Mouse (Mus musculus) embryonic facial prominence, embryonic 11.5 days (tissue): ENCODE measurements at regions not wholly inside any gene's neighbourhood (a gene's known extent, or its start where the extent isn't known, plus 50 kb on each side); places are given as distances from the start of the nearest gene placed in this dataset.
"Not testable (repeated sequence)": the region's sequence is repeated elsewhere in the genome, so short reads cannot be mapped to it uniquely, and the experiment has no call there.

Experiments
- ATAC-seq: fragments of 200-750 bp; cut with Nextera tagmentation; replicated peaks from 2 replicates; pipeline ENCODE4 v1.8.0; 2017; ENCODE audit warnings: low read depth; ENCODE audit not compliant: insufficient number of reproducible peaks, low FRiP score, low TSS enrichment
- DNase-seq: peaks from one replicate; pipeline ENCODE4 v3.0.0-alpha.2; 2015; ENCODE audit warnings: low spot score
- H3K27ac ChIP-seq: fragments of 300-500 bp; sonication (generic); replicated peaks from 2 replicates; pipeline ENCODE4 v1.5.1; 2014; ENCODE audit warnings: mild to moderate bottlenecking, low read depth, low read length, control low read depth
- H3K27me3 ChIP-seq: fragments of 300-500 bp; sonication (generic); 2 replicates; pipeline ENCODE4 v1.6.1; 2014; ENCODE audit warnings: mild to moderate bottlenecking, low read length, moderate library complexity, mixed read lengths; ENCODE audit not compliant: control insufficient read depth, insufficient read depth
- H3K36me3 ChIP-seq: fragments of 300-500 bp; sonication (generic); replicated peaks from 2 replicates; pipeline ENCODE4 v1.6.1; 2014; ENCODE audit warnings: low read depth, mild to moderate bottlenecking, low read length, moderate library complexity, mixed read lengths; ENCODE audit not compliant: control insufficient read depth, insufficient read depth
- H3K4me1 ChIP-seq: fragments of 300-500 bp; sonication (generic); 2 replicates; pipeline ENCODE4 v1.6.1; 2014; ENCODE audit warnings: low read length, mixed read lengths; ENCODE audit not compliant: control insufficient read depth, insufficient read depth
- H3K4me2 ChIP-seq: fragments of 300-500 bp; sonication (generic); 2 replicates; pipeline ENCODE4 v1.6.1; 2014; ENCODE audit warnings: low read depth, mild to moderate bottlenecking, control low read depth, low read length, moderate library complexity
- H3K4me3 ChIP-seq: fragments of 300-500 bp; sonication (generic); 2 replicates; pipeline ENCODE4 v1.5.1; 2014; ENCODE audit warnings: low read depth, low read length, control low read depth
- H3K9ac ChIP-seq: fragments of 300-500 bp; sonication (generic); replicated peaks from 2 replicates; pipeline ENCODE4 v1.6.1; 2014; ENCODE audit warnings: mild to moderate bottlenecking, control low read depth, low read length
- H3K9me3 ChIP-seq: fragments of 300-500 bp; sonication (generic); replicated peaks from 2 replicates; pipeline ENCODE4 v1.6.1; 2016; ENCODE audit warnings: mild to moderate bottlenecking, low read length, inconsistent platforms, mixed read lengths; ENCODE audit not compliant: control insufficient read depth
- WGBS: fragments of 180-500 bp; shearing (Covaris S2); extraction: QIAGEN DNeasy Blood & Tissue Kit; methylation state at CpG from one replicate; pipeline ENCODE4 v1.1.7; 2014; 5-methylcytosine and 5-hydroxymethylcytosine counted together

- 75% methylated on average over 9 of the region's 9 CpGs for WGBS
- Histone ChIP-seq H3K4me3 (no peak overlapping the region), H3K4me2 (no peak overlapping the region), H3K9me3 (no peaks in the 10 kb centered on the region), H3K9ac (no peak overlapping the region), H3K4me1 (no peaks in the 10 kb centered on the region), H3K27ac (no peak overlapping the region), H3K27me3 (no peaks in the 10 kb centered on the region), H3K36me3 (no peaks in the 10 kb centered on the region)
- ATAC-seq (no peak), DNase-seq (peak; percentile 24)
Observed at GRCm38 (mm10) chr3:21917228-21917910, 159.1 kb upstream of the Tbl1xr1 start.

GRCm38 (mm10) chr3:21918431-21918830 lies 158.0 kb upstream of the Tbl1xr1 start:
- no peaks in the 10 kb centered on the region for H3K36me3 ChIP-seq
- WGBS = 85% methylated on average over 10 of the region's 10 CpGs
- no peak overlapping the region for H3K9ac ChIP-seq
- no peak overlapping the region for H3K27ac ChIP-seq
- ATAC-seq = no peak
- no peaks in the 10 kb centered on the region for H3K4me1 ChIP-seq
- H3K4me3 ChIP-seq = no peak overlapping the region
- H3K27me3 ChIP-seq = no peaks in the 10 kb centered on the region
- DNase-seq = no peak
- H3K4me2 ChIP-seq = no peak overlapping the region
- no peaks in the 10 kb centered on the region for H3K9me3 ChIP-seq

- H3K36me3 ChIP-seq = no peaks in the 10 kb centered on the region
- H3K9me3 ChIP-seq = no peaks in the 10 kb centered on the region
- WGBS = 90% methylated on average over 7 of the region's 7 CpGs
- no peak overlapping the region for H3K9ac ChIP-seq
- no peak overlapping the region for H3K27ac ChIP-seq
- H3K4me3 ChIP-seq = no peak overlapping the region
- no peak overlapping the region for H3K4me2 ChIP-seq
- DNase-seq = no peak
- H3K27me3 ChIP-seq = no peaks in the 10 kb centered on the region
- H3K4me1 ChIP-seq = no peaks in the 10 kb centered on the region
- ATAC-seq = no peak
Observed at GRCm38 (mm10) chr3:21919931-21920330, 156.5 kb upstream of the Tbl1xr1 start.

- Histone ChIP-seq H3K9ac (no peak overlapping the region), H3K4me1 (peaks cover 5% of the 10 kb centered on the region), H3K27ac (no peak overlapping the region), H3K4me3 (no peak overlapping the region), H3K9me3 (no peaks in the 10 kb centered on the region), H3K36me3 (no peaks in the 10 kb centered on the region), H3K4me2 (no peak overlapping the region), H3K27me3 (no peaks in the 10 kb centered on the region)
- ATAC-seq (no peak), DNase-seq (no peak)
- 86% methylated on average over 6 of the region's 6 CpGs for WGBS
Observed at GRCm38 (mm10) chr3:21931951-21932350, 144.5 kb upstream of the Tbl1xr1 start.

GRCm38 (mm10) chr3:21932696-21933095 lies 143.8 kb upstream of the Tbl1xr1 start:
- not testable (repeated sequence) for H3K4me3 ChIP-seq, H3K4me1 ChIP-seq, ATAC-seq, H3K9me3 ChIP-seq, DNase-seq, H3K27me3 ChIP-seq, H3K27ac ChIP-seq, H3K9ac ChIP-seq, H3K36me3 ChIP-seq, H3K4me2 ChIP-seq
- WGBS = 91% methylated on average over 8 of the region's 8 CpGs

GRCm38 (mm10) chr3:21934731-21935271 lies 141.7 kb upstream of the Tbl1xr1 start:
- Histone ChIP-seq H3K36me3 (no peaks in the 10 kb centered on the region), H3K4me1 (peaks cover 5% of the 10 kb centered on the region), H3K9me3 (no peaks in the 10 kb centered on the region), H3K27me3 (no peaks in the 10 kb centered on the region), H3K4me3 (no peak overlapping the region), H3K27ac (peak overlapping the region; percentile 65), H3K4me2 (no peak overlapping the region), H3K9ac (0 out of 2 replicates have a peak overlapping the region, but pooled peaks have one; percentile 9)
- DNase-seq = peak; percentile 52
- no peak for ATAC-seq
- WGBS = 2% methylated on average over 5 of the region's 5 CpGs

- peak overlapping the region; percentile 65 for H3K27ac ChIP-seq
- under 1% methylated on average over 24 of the region's 24 CpGs for WGBS
- no peaks in the 10 kb centered on the region for H3K9me3 ChIP-seq
- DNase-seq (peak; percentile 98), ATAC-seq (peak; percentile 95)
- H3K36me3 ChIP-seq = no peaks in the 10 kb centered on the region
- H3K4me1 ChIP-seq = peaks cover 5% of the 10 kb centered on the region
- no peak overlapping the region for H3K9ac ChIP-seq
- H3K4me3 ChIP-seq = no peak overlapping the region
- peak overlapping the region; percentile 33 for H3K4me2 ChIP-seq
- H3K27me3 ChIP-seq = no peaks in the 10 kb centered on the region
Observed at GRCm38 (mm10) chr3:21935571-21936261, 140.7 kb upstream of the Tbl1xr1 start.

GRCm38 (mm10) chr3:21936262-21936603 lies 140.2 kb upstream of the Tbl1xr1 start:
- Histone ChIP-seq H3K9ac (no peak overlapping the region), H3K27ac (0 out of 2 replicates have a peak overlapping the region, but pooled peaks have one; percentile 31), H3K9me3 (no peaks in the 10 kb centered on the region), H3K4me2 (peak overlapping the region; percentile 33), H3K4me1 (peaks cover 5% of the 10 kb centered on the region), H3K27me3 (no peaks in the 10 kb centered on the region), H3K36me3 (no peaks in the 10 kb centered on the region), H3K4me3 (no peak overlapping the region)
- WGBS = 6% methylated on average over 8 of the region's 8 CpGs
- DNase-seq (no peak), ATAC-seq (no peak)
